Mouse (Mus musculus) heart, adult 11 months (tissue): ENCODE data around the gene Hmcn1.

Experiments used
- DNase-seq: peaks from one replicate; pipeline ENCODE4 v3.0.0; 2022

Hmcn1 gene

DNA sequence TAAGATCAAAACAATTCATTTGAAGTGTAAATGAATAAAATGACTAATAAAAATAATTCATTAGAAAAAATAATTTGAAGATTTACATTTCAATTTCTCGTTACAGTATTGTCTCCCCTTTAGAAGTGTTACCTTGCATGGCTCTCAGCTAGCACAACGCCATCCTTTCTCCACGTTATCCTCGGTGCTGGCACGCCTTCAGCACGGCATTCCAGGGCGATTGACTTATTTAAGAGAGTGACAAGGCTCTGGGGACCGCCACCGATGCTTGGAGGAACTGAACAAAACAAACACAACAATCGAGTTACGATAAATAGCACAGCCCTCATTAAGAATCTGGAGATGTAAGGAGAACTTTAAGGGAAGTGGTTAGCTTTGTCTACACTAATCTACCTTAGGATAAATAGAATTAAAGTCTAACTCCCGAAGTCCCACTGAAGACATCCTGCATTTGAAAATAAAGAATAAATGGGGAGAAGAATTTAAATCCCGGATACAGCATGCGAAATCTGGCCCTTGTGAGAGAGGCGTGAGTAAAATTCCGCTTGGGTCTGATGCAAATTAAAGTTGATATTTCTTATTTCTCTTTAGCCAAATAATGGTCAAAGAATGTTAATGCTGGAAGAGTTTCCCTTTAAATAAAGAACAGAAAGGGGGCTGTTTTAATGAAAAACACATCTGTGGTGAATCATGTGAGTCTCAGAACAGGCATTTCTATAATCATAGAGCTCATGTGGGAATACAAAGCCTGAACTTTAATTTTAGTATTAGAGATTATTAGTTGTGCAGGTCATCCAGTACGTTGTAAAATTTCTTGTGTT, 362.0 kb downstream of the Hmcn1 start:
- DNase-seq, result no peak

DNA sequence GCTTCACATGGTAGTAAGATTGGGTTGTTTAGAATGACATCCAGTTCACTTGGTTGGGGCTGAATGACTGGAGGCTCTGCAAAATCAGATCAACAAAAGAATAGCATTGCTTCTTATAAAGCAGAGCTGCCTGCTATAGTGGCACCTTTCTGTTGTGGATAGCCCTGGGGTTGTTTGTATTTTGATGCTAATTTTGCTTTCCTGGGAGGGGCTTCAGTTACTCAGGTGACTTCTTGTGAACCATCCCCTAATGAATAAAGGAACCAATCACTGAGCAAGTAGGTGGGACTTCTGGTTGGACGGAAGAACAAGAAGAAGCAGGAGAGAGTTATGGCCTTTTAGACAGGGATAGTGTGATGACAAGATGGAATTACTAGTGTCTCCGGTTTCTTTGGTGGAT, 370.0 kb downstream of the Hmcn1 start:
- DNase-seq, result no peak

DNA sequence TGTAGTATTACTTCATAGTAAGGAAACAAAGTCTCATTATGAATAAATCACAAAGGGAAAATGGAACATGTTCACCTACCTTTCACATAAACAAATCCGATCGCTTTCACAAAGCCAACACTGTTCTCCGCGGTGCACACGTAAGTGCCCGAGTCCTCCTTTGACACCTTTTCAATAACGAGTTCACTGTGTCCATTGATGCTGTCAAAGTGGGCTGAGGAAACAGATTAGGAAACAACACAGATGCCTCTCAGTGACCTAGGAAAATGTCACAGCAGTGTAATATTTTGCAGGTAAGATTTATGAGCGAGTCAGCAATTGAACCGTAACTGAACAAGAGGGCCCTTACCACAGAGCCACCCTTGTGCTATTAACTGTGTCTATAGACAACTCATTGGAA, 382.7 kb downstream of the Hmcn1 start:
- DNase-seq, result no peak

DNA sequence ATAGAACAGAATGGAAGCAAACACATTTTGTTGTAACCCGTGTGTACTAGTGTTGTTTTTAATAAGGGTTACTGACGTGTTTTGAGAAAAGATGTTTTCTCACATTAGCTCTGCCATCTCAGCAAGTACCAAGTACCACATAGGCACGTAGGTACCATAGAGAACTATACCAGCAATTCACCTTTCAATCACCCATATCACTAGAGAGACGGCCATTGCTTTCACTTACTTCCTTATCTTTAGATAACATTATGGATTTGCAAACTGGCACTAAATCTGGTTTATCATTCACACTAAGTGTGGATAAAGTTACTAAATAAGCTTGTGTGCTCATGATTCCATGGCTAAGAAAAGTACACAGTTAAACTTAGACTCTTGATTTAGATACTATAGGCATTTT, 387.1 kb downstream of the Hmcn1 start:
- DNase-seq, result no peak

DNA sequence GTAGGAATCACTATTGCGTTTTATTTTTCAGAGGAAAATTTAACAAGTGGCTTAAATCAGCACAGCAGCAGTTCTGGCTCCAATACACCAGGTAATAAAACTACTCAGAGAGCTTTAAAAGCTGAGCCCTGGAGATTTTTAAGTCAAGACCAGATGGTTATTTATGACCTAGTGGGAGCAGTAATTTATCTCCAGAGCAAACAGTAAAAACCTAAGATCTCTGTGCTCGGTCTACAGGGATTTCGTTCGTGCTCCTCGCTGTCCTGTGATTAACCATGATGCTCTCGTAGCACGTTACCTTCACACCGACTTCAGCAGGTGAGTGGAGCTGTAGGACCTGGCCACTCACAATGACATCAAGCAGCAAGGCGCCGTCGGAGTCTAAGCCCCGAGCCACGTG, 399.6 kb downstream of the Hmcn1 start:
- no peak for DNase-seq

DNA sequence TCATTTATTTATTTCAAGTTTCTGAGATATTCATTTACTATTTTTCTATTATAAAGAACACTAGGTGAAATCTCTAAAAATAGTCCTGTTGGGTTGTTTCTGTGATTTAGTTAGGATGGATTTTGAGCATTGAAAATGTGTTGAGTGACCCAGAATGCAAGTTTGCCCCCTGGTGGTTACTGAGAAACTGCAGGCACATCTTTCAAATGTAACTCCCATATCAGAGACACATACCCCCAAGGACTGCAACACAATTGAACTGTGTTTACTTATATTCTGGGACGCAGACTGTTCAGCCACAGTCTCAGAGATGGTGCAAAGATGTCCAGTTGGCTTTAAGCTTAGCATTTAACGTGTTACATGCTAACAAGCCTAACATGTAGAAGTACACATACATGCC, 402.0 kb downstream of the Hmcn1 start:
- DNase-seq, result no peak

DNA sequence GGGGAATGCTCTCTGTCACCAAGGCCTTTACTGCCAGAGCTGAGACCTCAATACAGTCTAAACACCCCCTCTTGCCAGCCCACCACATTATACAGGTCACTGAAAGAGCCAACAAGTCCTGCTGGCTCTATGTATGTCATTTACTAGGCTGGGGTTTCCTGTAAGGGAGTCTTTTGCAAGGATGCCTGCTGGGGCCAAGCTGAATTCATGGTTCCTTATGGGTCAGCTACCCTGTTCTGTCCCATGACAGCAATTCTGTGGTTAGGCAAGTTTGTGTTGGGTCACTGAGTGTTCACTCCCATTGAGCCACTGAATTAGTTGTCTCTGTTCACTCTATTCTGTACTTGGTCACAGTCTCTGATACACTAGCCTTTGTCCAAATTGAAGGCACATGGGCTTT, 405.8 kb downstream of the Hmcn1 start:
- DNase-seq, result no peak

DNA sequence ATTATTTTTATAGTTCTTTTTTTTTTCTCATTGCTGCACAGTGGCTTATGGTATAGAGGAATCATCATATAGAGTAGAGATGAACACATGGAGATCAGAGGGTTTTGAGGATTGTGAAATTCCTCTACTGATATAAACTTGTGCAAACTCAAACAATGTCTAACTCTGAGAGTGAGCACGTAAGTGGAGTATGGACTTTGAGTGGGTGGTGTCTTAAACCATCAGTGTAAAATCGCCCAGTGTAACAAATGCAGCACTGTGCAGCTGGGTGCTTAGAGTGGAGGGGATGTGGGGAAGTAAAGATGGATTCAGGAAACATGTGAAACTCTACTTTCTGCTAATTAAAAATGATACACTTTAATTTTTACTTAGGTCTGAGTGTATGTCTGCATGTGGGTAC, 408.8 kb downstream of the Hmcn1 start:
- no peak for DNase-seq

DNA sequence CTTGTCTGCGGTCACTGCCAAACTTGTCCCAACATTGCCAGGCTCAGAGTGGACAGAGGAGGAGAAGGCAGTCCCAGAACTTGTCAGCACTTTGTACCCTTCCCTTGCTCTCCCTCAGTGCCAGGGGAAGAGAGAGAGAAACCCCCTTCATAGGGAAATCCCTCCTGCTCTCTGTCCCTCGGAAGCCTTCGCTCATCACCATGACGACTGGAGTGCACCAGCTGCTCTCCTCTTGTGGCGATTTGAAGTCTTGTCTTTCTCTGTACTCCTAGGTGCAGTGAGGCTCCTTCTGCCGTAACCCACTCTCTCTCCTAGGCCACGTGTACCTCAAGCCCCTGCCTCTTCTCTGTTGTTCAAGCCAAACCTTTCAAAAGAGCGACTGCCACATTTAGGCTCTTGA, 409.5 kb downstream of the Hmcn1 start:
- DNase-seq, result no peak

DNA sequence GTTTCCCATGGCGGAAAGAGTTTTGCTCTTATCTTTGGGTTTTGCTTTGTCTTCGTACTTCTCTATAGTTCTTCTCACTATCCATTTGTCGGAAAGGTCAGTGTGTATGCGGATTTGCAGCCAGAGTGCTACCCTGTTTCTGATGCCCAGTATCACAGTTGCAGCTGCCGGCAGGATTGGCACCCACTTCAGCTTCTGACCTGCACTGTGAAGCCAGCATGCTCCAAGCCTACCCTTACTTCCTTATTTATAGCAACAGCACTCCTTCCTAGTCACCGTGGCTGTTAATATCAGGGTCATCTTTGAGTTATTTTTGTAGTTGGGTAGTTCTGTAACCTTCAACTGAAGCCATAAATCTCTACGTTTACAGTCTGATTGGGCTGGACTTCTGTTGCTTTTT, 412.7 kb downstream of the Hmcn1 start:
- DNase-seq, result peak; percentile 95

DNA sequence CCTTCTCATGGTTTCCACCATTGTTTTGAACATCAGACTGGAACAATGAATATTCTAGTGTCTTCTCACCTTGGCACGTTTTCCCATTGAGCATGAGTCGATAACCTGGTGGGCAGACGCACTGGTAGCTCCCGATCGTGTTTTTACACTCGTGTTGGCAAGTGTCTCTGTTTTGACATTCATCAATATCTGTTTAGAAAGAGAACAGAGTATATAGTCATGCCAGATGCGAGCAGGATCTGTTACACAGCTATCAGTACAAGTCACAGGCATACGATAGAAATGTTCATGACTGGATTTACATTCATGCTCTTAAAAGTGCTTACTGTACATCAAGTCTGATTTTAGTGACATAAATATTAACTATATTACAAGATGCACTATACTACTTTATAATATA, 419.8 kb downstream of the Hmcn1 start:
- no peak for DNase-seq

DNA sequence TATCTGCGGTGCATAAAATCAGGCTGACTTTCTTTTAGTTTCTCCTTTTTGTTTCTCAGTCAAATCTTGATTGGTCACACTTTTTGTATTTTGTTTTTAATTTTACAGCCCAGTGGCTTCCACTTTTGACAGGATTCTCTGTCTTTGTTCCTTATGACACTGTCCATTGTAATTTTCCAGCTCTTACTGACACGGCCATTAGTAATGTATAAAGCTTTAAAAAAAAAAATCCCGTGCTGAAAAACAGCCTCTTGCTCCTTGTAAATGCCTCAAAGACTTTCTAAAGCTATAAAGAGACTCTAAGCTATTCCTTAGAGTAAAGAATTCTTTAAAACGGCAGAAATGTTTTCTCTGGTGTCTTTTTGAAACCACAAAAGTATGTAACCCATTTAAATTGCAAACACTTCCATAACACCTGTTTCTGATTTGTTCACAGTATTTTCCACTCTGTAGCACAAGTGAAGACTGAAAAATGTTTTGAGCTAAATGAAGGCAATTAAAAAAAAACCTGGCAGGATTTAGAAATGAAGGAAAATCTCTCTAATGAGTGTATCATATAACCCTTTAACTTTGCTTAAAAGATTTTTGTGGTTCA, 422.6 kb downstream of the Hmcn1 start:
- DNase-seq, result no peak

DNA sequence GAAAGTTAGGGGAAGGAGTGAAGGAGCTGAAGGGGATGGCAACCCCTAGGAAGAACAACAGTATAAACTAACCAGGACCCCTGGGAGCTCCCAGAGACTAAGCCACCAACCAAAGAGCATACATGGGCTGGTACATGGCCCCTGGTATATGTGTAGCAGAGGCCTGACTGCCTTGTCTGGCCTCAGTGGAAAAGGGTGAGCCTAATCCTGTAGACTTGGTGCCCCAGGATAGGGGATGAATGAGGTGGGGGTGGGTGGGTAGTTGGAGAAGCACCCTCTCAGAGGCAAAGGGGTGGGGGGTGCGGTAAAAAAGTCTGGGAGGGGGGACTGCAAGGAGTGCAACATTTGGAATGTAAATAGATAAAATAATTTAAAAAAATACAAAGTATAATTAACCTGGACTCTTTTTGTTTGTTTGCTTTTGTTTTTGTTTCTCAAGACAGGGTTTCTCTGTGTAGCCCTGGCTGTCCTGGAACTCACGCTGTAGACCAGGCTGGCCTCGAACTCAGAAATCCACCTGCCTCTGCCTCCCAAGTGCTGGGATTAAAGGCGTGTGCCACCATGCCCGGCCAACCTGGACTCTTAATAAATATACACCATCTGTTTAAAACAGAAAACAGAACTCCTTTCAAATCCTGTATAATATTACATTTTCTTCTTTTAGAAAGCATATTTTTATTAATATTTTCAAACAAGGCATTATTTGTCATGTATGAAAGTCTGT, 423.3 kb downstream of the Hmcn1 start:
- peak; percentile 48 for DNase-seq

DNA sequence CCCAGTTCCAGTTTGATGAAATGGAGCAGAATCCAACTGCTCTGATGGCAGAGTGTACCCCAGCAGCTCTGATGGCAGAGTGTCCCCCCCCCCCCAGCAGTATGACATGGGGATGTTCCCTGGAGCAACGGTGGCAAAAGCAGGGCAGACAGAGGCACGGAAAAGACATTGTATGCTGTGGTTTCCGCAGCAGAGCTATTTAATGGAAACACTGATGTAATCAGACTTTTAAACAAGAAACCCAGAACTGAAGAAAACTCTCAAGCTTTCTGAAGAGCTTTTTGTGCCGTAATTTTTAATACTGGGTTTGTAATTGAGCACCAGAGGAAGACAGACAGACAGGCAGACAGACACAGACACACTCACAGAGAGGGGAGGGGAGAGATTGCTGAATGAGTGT, 426.9 kb downstream of the Hmcn1 start:
- peak; percentile 43 for DNase-seq

DNA sequence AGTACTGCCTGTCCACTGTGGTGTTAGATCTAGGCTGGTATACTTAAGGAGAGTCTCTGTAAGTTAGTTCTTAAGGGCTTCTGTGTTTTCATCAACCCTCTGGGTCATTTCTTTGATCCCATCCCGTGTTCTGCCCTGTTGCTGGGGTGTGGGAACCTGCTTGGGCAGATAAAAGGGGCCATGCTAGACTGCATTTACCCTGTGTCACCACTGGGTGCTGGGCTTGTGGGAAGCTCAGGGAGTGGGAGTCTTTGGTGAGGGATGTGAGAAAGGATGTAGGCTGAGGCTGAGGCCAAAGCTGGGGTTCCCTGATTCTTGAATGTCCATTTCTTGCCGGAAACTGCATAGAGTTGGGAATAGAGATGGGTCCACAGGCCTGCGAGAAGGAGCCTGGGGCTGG, 436.6 kb downstream of the Hmcn1 start:
- no peak for DNase-seq

DNA sequence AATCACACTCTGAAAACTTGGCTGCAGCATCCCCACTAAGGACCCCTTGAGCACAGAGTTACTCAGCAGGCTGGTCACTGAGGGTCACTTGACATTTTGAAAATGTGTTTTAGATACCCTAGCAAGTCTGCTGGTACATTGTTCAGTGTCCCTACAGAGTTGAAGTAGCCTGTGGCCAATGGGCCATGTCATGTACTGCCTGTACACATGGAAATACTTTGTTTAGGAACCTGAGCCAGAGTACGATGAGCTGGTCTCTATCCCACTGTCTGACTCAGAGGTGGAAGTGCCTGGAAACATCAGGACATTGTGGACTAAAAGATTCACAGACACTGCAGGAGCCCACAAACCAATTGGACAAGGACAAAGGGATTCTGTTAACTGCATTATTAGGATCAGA, 441.8 kb downstream of the Hmcn1 start:
- no peak for DNase-seq

DNA sequence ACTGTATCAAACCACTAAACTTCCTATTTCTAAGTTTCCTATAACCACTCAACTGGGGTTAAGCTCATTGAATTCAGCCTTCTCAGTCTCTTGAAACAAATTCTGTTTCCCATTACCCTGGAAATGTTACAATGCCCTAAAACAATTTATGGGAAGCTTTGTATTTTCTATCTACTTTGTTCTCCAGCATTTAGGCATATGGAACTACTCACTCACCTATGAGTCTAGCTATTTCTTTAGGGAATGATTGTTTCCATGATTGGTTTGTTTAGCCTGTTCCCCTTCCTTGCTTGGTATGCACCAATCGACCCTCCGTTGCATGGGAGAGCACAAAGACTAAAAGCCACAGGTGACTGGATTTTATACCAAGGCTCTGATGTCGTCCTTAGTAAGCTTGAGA, 446.8 kb downstream of the Hmcn1 start:
- DNase-seq, result no peak

DNA sequence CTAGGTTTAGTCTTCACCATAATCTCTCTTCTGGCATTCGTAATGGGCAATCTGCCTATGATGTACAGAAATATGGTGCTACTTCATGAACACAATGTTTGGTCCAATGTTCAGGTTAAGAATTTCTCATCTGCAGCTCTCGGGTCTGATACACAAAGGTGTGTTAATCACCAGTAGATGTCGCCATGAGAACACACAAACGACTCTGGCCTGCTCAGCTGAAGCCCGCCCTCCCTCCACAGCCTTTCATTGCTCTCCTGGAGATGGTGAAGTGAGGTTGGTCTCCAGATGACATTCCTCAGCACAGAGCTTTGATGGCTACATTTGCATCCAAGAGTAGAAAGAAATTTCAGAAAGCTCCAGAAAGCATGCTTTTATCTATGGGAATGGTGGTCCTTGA, 453.0 kb downstream of the Hmcn1 start:
- DNase-seq, result no peak

DNA sequence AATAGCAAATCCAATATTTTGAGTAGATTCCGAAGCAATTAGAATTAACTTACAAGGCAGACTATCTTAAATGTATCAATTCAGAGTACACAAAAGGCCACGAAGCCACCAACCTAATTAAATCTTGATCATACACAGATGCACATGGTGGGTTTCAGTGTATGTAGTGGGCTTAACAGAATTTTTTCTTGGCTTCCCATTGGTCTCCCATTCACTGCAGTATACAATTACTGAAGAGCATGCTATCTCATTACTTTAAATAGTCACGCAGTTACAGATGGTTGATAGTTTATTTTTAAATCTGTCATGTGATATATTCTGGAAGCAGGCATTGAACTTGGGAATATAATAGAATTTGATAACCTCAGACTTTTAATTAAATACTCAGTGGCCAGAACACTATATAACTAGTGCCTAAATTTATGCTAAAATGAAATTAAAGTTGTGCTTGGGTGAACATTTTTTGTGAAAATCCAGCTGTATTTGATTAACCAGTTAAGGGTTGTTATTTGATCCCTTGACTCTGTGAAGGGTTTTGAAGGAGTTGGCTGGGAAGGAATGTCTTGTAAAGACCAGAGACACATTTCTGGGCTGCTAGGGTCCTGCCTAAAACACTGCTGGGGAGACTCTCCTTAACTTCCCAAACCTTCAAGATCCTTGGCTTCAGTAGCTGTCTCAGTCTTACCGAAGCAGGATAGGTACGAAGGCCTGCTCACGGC, 455.7 kb downstream of the Hmcn1 start:
- DNase-seq, result no peak

DNA sequence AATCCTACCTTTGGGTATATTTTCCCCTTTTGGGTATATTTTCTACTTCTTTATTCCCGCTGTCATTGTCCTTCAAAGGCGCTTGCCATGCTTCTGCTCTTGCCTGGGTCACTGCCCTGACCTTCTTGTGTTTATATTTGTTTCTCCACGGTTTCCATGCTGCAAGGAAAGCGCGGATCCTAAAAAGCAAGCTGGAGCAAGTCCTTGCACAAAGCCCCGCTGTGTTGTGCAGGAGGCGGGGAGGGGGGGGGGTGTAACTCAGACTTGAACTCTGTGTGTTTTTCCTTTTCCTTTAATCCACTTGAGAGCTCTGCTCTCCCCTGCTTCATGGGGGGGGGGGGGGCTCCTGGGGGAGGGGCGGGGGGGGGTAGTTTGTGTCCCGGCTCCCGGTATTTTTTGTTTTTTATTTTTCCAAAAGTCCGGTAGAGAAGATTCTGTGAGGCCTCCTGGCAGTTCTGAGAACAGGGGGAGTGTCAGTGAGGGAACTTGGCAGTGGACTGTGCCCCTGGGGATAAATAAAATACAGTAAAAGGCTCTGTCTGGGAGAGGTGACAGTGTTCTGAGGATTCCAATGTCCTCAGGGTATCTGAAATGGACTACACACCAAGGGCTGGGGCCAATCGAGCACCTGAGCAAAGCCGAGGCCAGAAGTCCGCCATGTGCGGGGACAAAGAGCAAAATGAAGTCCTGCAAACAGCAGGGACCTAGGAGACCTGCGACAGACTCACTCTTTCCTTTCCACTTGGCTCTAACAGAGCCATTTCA, 457.3 kb downstream of the Hmcn1 start:
- DNase-seq, result no peak

DNA sequence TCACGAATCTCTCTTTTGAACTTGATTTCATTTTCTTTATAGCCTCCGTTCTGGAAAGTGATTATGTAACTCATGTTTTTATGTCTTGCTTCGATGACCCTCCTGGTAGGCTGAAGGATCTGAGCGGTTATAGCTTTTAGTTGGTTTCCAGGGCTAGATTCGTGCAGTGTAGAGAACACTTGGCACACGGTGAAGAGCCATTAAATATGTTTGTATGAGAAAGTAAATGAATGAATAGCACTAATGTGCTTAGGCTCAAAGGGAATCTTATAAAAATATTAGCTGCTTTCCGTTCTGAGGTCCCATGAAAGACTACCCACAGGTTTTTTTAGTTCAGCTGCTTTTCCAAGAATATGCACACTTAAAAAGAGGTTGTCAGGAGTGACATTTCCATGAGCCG, 458.6 kb downstream of the Hmcn1 start:
- DNase-seq, result no peak

DNA sequence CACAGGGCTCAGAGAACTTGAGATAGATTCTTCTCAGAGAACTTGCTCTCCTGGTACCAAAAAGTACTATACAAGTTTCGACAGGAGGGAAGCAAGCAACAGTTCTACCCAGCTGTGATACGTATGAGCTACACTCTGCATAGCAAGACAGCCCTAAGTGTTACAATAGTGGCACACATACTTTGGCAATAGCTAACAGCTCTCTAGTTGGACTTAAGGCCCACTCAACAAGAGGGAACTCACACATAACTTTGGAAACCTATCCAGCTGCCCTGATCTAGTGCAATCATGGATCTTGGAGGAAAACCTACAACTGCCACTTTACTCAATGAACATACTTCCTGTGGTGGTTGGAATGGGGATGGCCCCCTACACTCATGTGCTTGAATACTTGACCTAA, 480.2 kb downstream of the Hmcn1 start:
- DNase-seq, result no peak
